Mouse (Mus musculus): Measurements from ENCODE around the gene Sstr3.

DNA sequence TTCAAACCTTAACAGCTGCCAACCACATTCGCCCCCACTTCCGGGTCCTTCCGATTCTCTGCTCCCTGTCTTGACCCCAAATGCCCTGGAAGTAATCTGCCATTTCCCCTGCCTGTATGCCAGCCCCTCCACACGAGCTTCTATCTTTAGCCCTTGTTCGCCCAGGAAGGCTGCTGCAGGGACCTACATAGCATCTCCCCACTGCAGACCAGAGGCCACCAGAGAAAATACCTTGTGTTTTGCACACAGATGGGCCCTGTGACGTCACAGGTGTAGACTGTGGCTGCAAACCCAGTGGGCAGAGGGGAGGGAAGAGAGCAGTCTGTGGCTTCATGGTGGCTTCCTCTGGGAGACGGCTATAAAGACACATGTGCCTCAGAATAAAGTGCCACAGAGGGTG, 26.3 kb downstream of the Sstr3 start:
- no peak for TF ChIP-seq CTCF (IDR thresholded peaks at IDR 0.05; ENCODE audit: low read depth)
- TF ChIP-seq EP300 (IDR thresholded peaks at IDR 0.05; ENCODE audit: low read depth): no peak

Data from liver, postnatal 0 days (tissue).